Mouse (Mus musculus) heart, postnatal 0 days (tissue): Measurements from ENCODE around the gene Bcas3. TPM values are rescaled to one million over a fixed set of nuclear protein-coding genes. Genes with fewer than 3 reads are reported as not detected.
A peak's percentile ranks its signal among the peaks of the same experiment; 100 is the strongest.

ENCODE experiments used
- ATAC-seq: fragments of 200-750 bp; cut with Nextera tagmentation; 2 replicates; pipeline ENCODE4 v1.8.0; 2017; ENCODE audit warnings: low read depth, moderate number of reproducible peaks, moderate library complexity; ENCODE audit not compliant: insufficient read depth
- DNase-seq: peaks from one replicate; pipeline ENCODE4 v3.0.0-alpha.2; 2016; ENCODE audit warnings: low spot score
- H3K27ac ChIP-seq: fragments of 300-500 bp; sonication (generic); 2 replicates; pipeline ENCODE4 v1.5.1; 2014; ENCODE audit warnings: low read depth, mild to moderate bottlenecking
- H3K27me3 ChIP-seq: fragments of 300-500 bp; sonication (generic); 2 replicates; pipeline ENCODE4 v1.6.1; 2014; ENCODE audit warnings: low read length, mixed read lengths; ENCODE audit not compliant: control insufficient read depth, insufficient read depth
- H3K36me3 ChIP-seq: fragments of 300-500 bp; sonication (generic); replicated peaks from 2 replicates; pipeline ENCODE4 v1.6.1; 2014; ENCODE audit warnings: low read length, mixed read lengths; ENCODE audit not compliant: control insufficient read depth, insufficient read depth
- H3K4me1 ChIP-seq: fragments of 300-500 bp; sonication (generic); 2 replicates; pipeline ENCODE4 v1.6.1; 2014; ENCODE audit warnings: antibody characterized with exemption; ENCODE audit not compliant: control insufficient read depth, insufficient read depth
- H3K4me2 ChIP-seq: fragments of 300-500 bp; sonication (generic); 2 replicates; pipeline ENCODE4 v1.6.1; 2014; ENCODE audit warnings: low read depth, mild to moderate bottlenecking, low read length, moderate library complexity
- H3K4me3 ChIP-seq: fragments of 300-500 bp; sonication (generic); 2 replicates; pipeline ENCODE4 v1.5.1; 2014; ENCODE audit warnings: low read depth, low read length
- H3K9ac ChIP-seq: fragments of 300-500 bp; sonication (generic); replicated peaks from 2 replicates; pipeline ENCODE4 v1.6.1; 2014; ENCODE audit warnings: low read depth, low read length, mixed read lengths
- H3K9me3 ChIP-seq: fragments of 300-500 bp; sonication (generic); replicated peaks from 2 replicates; pipeline ENCODE4 v1.6.1; 2016; ENCODE audit warnings: low read length; ENCODE audit not compliant: control insufficient read depth
- CTCF ChIP-seq: IDR thresholded peaks from 2 replicates; pipeline ENCODE4 v1.5.1; 2016; ENCODE audit warnings: antibody characterized with exemption, control low read depth, low read depth
- EP300 ChIP-seq: IDR thresholded peaks from 2 replicates; pipeline ENCODE4 v1.6.1; 2016; ENCODE audit warnings: antibody characterized with exemption, low read depth
- WGBS: fragments of 180-500 bp; shearing (Covaris S2); extraction: QIAGEN DNeasy Blood & Tissue Kit; methylation state at CpG from one replicate; pipeline ENCODE4 v1.1.7; 2014; 5-methylcytosine and 5-hydroxymethylcytosine counted together
- polyA plus RNA-seq: library from polyadenylated mRNA; unstranded; fragments of >200 nt; fragmentation: Nextera tagmentation; extraction: Ambion mirVana; gene quantifications from 2 replicates; pipeline ENCODE4 v1.2.1, GENCODE M21; 2015
- total RNA-seq: library from RNA; depleted of rRNA; stranded (reverse); fragments of >200 nt; gene quantifications from 2 replicates; pipeline ENCODE4 v1.2.3, GENCODE M21; 2014; ENCODE audit warnings: low replicate concordance

The Bcas3 gene
- total and polyA plus RNA-seq, 2 experiments from 2014 or later = 18.5 to 37.4 TPM

- H3K9me3 ChIP-seq = no peaks in the 10 kb centered on the region
- TF ChIP-seq EP300 = no peak
- no peak for TF ChIP-seq CTCF
- no peak overlapping the region for H3K4me3 ChIP-seq
- H3K4me1 ChIP-seq = peaks cover 24% of the 10 kb centered on the region
- no peaks in the 10 kb centered on the region for H3K27me3 ChIP-seq
- H3K36me3 ChIP-seq = no peaks in the 10 kb centered on the region
- DNase-seq = peak; percentile 17
- no peak overlapping the region for H3K9ac ChIP-seq
- 48% methylated on average over 4 of the region's 4 CpGs for WGBS
- ATAC-seq = no peak; the same call in 1 of the 2 replicates
- H3K4me2 ChIP-seq = no peak overlapping the region
- no peak overlapping the region for H3K27ac ChIP-seq
These were observed 168.0 kb downstream of the Bcas3 start for GRCm38 (mm10) chr11:85520996-85521395.

- Histone ChIP-seq H3K4me2 (peak overlapping the region; percentile 54; the same call in 1 of the 2 replicates), H3K4me3 (peak overlapping the region; percentile 24; the same call in 1 of the 2 replicates), H3K27ac (peak overlapping the region; percentile 62), H3K9ac (no peak overlapping the region), H3K9me3 (no peaks in the 10 kb centered on the region), H3K4me1 (peaks cover 24% of the 10 kb centered on the region), H3K36me3 (no peaks in the 10 kb centered on the region), H3K27me3 (no peaks in the 10 kb centered on the region)
- TF ChIP-seq CTCF (no peak), EP300 (no peak)
- DNase-seq (peak; percentile 47), ATAC-seq (peak; percentile 49)
- WGBS = 62% methylated on average over 6 of the region's 6 CpGs
These were observed 170.7 kb downstream of the Bcas3 start for GRCm38 (mm10) chr11:85523646-85524045.

DNA sequence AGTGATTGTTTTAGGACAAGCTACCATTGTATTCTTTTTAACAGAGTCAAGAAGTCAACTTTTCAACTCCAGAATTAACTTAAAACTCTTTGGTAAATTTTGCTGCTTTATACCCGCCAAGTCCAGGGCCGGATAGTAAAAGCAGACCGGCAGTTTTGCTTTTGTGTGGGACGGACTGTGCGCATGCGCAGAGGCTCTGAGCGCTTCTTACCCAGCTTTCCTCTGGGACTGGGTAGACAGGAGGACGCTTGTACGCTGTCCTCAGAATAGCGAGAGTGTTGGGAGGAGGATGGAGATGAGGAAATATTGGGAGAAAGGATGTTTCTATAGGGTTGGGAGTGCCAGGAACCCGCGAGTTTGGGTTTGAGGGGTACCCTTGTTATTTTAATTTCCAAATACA, 171.2 kb downstream of the Bcas3 start:
- peak overlapping the region; percentile 69 for H3K27ac ChIP-seq
- ATAC-seq = no peak

DNA sequence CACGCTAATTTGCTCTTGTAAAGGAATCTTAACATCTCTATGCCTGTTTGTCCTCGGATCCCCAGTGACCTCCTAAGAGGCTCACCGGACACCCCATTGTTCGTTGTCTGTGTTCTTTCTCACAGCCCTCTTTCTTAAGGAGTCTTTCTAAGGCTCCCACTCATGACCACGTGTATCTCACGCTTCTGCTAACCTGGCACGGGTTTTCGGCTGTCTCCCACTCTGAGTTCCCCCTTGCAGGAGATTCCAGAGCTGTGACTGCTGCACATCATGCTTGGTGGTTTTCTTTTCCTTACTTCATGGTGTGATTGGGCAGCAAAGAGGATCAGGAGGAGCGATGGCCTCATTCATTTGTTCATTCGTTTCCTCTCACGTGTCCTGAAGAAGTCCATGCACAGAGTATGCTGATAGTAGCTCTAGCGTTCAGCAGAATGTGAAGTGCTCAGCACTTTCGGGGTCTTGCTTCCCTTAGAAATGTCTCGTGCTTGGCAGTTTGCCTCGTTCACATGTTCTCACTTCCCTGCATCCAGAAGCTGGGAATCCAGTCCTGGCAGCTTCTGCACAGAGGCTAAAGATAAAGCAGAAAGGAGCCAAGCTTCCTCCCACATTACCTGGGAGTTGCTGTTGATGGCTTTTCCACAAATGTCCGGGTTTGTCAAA, 172.0 kb downstream of the Bcas3 start:
- 7% methylated on average over 16 of the region's 16 CpGs for WGBS
- Histone ChIP-seq H3K27ac (peak overlapping the region; percentile 69), H3K9ac (no peak overlapping the region; the same call in 1 of the 2 replicates), H3K27me3 (no peaks in the 10 kb centered on the region), H3K4me3 (peak overlapping the region; percentile 24), H3K9me3 (no peaks in the 10 kb centered on the region), H3K36me3 (no peaks in the 10 kb centered on the region), H3K4me2 (peak overlapping the region; percentile 54), H3K4me1 (peaks cover 24% of the 10 kb centered on the region)
- DNase-seq (peak; percentile 86), ATAC-seq (peak; percentile 75)
- TF ChIP-seq EP300 (no peak), CTCF (no peak)

More for the DNA sequence above, 171.2 kb downstream of the Bcas3 start:
- Histone ChIP-seq H3K4me3 (peak overlapping the region; percentile 24), H3K9ac (no peak overlapping the region), H3K36me3 (no peaks in the 10 kb centered on the region), H3K4me2 (peak overlapping the region; percentile 54), H3K4me1 (peaks cover 24% of the 10 kb centered on the region), H3K9me3 (no peaks in the 10 kb centered on the region), H3K27me3 (no peaks in the 10 kb centered on the region)
- WGBS = 39% methylated on average over 12 of the region's 12 CpGs
- DNase-seq = peak; percentile 54
- TF ChIP-seq EP300 (no peak), CTCF (no peak)

GRCm38 (mm10) chr11:85525501-85525885, 172.5 kb downstream of the Bcas3 start:
- WGBS = 25% methylated on average over 10 of the region's 10 CpGs
- no peaks in the 10 kb centered on the region for H3K9me3 ChIP-seq
- ATAC-seq = no peak
- peaks cover 24% of the 10 kb centered on the region for H3K4me1 ChIP-seq
- no peak for TF ChIP-seq CTCF
- TF ChIP-seq EP300 = no peak
- H3K4me2 ChIP-seq = peak overlapping the region; percentile 54
- peak overlapping the region; percentile 69 for H3K27ac ChIP-seq
- no peak overlapping the region; the same call in 1 of the 2 replicates for H3K9ac ChIP-seq
- DNase-seq = no peak
- H3K27me3 ChIP-seq = no peaks in the 10 kb centered on the region
- peak overlapping the region; percentile 24 for H3K4me3 ChIP-seq
- H3K36me3 ChIP-seq = no peaks in the 10 kb centered on the region
